Mouse (Mus musculus): ENCODE measurements at regions not wholly inside any gene's neighbourhood (a gene's known extent, or its start where the extent isn't known, plus 50 kb on each side); places are given as distances from the start of the nearest gene placed in this dataset.
A peak's percentile ranks its signal among the peaks of the same experiment; 100 is the strongest.

GRCm38 (mm10) chrX:51913247-51913646, 59.3 kb downstream of the 1700080O16Rik start:
- peak; percentile 60 for DNase-seq (ENCODE audit: low read depth, low spot score)

DNA sequence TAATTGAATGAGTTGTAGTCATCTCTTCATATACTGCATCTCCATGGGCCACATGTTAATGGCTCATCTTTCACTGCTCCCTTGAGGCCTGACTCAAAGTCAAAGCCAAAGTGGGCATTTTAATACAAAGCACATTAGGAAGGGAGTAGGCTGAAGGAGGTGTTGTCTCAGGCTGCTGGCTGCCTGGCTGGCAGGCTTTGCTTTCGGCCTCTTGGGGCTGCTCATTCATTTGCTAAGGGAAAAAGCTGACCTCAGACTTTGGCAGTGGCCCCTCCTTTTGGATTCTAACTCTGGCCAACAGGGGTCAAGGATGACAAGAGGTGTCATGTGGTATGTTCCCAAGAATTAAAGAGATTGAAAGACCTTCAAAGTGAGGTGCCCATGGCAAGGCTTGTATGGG, 61.0 kb downstream of the 1700080O16Rik start:
- DNase-seq (ENCODE audit: low read depth, low spot score): peak; percentile 61

DNA sequence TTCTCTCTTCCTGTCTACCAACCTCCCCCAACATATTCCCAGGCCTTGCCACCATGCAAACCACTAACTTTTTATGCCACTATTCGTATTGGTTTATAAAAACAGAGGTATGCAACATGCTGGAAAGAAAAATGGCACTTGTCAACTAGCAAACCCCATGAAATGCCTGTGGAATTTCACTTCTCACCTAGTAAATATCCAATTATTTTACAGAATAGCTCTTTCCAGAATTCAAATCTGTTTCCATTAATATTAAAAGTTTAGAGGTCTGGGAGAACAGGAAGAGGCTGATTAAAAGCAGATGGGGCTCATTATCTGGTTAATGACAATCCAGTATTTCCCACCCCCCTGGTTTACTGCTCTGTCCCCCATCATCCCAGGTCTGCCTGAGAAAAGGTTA, 62.0 kb downstream of the 1700080O16Rik start:
- DNase-seq (ENCODE audit: low read depth, low spot score): peak; percentile 75

DNA sequence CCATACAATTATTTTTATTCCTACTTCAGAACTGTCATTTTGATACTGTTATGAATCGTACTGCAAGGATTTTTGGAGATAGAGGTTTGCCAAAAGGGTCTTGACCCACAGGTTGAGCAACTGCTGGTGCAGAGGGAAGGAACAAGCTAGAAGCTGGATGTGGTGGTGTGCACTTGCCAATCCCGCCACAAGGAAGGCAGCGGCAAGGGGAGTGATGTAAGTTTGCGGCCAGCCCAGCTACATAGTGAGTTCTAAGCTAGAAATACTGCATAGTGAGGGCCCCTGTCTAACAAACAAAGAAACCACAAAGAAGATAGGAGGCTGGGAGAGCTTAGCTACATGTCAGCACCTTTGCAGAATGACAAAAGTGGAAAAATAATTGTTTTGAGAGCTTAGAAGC, 74.1 kb downstream of the 1700080O16Rik start:
- DNase-seq (ENCODE audit: low read depth, low spot score): no peak

DNA sequence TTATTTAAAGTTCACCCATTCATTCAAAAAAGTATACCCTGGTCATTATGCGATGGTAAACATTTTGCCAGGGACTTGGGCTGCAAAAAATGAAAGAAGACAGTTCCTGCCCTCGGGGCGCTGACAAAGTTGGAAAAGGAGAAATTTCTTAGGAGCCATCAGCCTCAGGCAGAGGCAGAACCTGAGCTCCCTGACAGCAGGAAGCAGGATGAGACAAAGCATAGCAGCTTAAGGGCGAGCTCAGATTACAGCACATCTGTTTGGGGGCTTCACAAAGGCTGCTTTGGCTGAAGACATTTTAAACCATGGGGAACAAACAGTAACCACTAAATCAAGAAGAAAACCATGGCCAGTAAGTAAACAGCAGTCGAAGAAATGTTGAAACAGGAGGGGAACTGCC, 75.5 kb downstream of the 1700080O16Rik start:
- DNase-seq (ENCODE audit: low read depth, low spot score): peak; percentile 28

- DNase-seq (ENCODE audit: low read depth, low spot score): no peak
These were observed 76.9 kb downstream of the 1700080O16Rik start for GRCm38 (mm10) chrX:51895646-51896190.

DNA sequence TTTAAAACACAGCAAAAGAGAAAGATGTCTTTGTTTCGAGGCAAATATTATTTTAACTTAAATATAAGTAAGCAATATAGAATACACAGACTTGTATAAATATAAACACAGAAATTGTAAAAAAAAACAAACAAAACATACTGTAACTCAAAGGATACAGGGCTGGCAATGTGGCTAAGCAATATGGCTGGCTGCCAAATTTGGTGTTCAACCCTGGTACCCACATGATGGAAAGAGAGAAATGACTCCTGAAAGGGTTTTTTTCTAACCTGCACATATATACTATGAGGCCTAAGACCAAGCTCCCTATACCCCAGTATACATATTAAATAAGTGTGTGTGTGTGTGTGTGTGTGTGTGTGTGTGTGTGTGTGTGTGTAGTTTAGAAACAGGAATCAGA, 79.9 kb downstream of the 1700080O16Rik start:
- DNase-seq (ENCODE audit: low read depth, low spot score): no peak

- DNase-seq (ENCODE audit: low read depth, low spot score): no peak
These were observed 85.1 kb upstream of the Usp26 start for GRCm38 (mm10) chrX:51886129-51886528.

Data from forelimb bud, embryonic 11.5 days (tissue).